Mouse (Mus musculus) brain, embryonic 14.5 days (tissue): ENCODE measurements at regions not wholly inside any gene's neighbourhood (a gene's known extent, or its start where the extent isn't known, plus 50 kb on each side); places are given as distances from the start of the nearest gene placed in this dataset.

Experiments
- DNase-seq: peaks from one replicate; pipeline ENCODE4 v3.0.0-alpha.2; 2011; ENCODE audit warnings: low read depth
- CTCF ChIP-seq: fragments of 200-500 bp; IDR thresholded peaks from 2 replicates; pipeline ENCODE4 v1.5.1; 2012; ENCODE audit warnings: inconsistent platforms, mild to moderate bottlenecking, moderate library complexity, borderline replicate concordance; ENCODE audit not compliant: insufficient read depth, insufficient read length; ENCODE audit errors: extremely low read depth
- POLR2A ChIP-seq: fragments of 200-500 bp; IDR thresholded peaks from 2 replicates; pipeline ENCODE4 v1.6.1; 2012; ENCODE audit warnings: mild to moderate bottlenecking, inconsistent platforms, borderline replicate concordance; ENCODE audit not compliant: poor library complexity, insufficient read depth, insufficient read length, severe bottlenecking; ENCODE audit errors: extremely low read depth

DNA sequence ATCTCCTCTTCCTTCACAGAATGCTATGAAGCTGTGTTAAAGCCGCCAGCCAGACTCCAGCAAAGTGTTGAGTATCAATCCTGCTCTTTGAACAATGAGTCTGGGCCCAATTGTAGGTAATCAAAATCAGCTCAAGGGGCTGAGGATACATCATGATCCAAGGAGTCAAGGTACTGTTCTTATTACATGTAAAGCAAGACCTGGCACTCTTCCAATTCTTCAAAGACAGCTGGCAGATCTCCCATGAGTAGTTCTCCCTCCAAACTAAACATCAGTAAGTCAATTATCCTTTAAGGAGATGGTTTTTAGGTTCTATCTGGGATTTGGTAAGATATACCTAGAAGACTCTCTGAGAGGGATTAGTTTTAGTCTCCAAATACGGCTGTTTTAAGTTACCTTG is 76.5 kb upstream of the Pard3b start:
- no peak for TF ChIP-seq POLR2A
- TF ChIP-seq CTCF = no peak
- DNase-seq = no peak

DNA sequence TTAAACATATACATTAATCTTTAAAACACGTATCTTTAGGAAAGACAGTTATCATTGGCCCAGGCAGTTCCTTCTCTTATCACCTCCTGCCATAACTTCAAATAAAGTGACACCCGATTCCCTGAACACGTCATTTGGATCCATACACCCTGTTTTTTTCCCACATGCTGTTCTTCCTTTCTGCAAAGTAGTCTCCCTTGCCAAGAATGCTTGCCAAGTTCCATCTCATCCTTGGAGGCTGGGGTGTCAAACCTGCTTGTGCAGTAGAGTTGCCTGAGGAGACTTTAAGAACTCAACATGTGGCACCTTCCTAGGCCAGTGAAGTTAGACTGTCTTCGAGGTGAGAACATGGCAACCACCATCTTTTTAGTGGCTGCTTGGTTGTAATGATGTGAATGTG is 73.2 kb upstream of the Pard3b start:
- TF ChIP-seq CTCF (no peak), POLR2A (no peak)
- DNase-seq = peak; percentile 68

- TF ChIP-seq CTCF (no peak), POLR2A (no peak)
- DNase-seq = peak; percentile 62
Measured at GRCm38 (mm10) chr1:61574276-61574675, 64.3 kb upstream of the Pard3b start.

DNA sequence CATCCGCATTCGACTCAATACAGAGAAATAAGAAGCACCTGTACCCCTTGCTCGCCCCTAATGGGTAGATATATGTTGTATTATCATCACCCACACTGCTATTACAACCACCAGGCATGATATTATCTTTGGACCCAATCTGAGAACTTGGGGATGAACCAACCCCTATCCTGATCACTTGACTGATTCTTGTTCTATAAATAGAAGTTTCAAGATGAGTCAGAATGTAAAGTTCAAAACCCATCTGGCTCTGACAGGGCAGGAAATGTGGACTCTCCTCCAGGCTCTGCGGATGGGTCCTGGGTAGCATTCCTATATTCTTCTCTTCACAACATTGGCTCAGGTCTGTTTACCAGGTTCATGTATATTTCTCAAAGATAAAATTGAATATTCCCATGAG is 61.9 kb upstream of the Pard3b start:
- DNase-seq = no peak
- TF ChIP-seq CTCF = no peak
- no peak for TF ChIP-seq POLR2A

- no peak for TF ChIP-seq POLR2A
- no peak for TF ChIP-seq CTCF
- DNase-seq = no peak
Measured at GRCm38 (mm10) chr1:61587251-61587650, 51.4 kb upstream of the Pard3b start.
